Mouse (Mus musculus): ENCODE data around the gene Supt20.
"Not testable (repeated sequence)": the region's sequence is repeated elsewhere in the genome, so short reads cannot be mapped to it uniquely, and the experiment has no call there.

Supt20 gene

DNA sequence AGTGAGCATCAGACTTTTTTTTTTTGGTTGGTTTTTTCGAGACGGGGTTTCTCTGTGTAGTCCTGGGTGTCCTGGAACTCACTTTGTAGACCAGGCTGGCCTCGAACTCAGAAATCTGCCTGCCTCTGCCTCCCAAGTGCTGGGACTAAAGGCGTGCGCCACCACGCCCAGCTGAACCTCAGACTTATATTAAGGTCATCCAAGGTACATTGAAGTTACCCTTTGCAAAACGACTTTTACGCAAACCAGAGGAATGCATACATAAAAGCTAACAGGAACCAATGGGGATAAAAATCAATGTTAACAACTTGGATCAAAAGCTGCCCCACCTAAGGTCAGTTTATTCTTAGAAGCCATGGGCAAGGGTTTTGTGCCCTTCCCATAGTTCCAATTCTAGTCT lies 11.5 kb downstream of the Supt20 start:
- not testable (repeated sequence) for DNase-seq (ENCODE audit: low read depth)

DNA sequence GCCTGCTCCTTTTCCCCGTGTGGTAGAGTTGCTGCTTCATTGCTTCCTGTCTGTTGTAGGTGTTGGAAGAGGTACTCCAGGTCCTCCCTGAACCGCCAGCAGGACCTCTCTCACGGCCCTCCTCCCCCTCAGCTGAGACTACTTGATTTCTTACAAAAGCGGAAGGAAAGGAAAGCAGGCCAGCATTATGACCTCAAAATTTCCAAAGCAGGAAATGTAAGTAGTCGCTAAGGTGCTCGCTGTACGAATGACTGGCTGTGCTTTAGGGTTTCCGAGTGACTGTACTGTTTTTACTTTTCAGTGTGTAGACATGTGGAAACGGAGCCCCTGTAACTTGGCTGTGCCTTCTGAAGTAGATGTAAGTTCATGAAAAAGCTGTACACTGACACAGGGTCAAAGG lies 16.4 kb downstream of the Supt20 start:
- DNase-seq (ENCODE audit: low read depth), result peak; percentile 60

DNA sequence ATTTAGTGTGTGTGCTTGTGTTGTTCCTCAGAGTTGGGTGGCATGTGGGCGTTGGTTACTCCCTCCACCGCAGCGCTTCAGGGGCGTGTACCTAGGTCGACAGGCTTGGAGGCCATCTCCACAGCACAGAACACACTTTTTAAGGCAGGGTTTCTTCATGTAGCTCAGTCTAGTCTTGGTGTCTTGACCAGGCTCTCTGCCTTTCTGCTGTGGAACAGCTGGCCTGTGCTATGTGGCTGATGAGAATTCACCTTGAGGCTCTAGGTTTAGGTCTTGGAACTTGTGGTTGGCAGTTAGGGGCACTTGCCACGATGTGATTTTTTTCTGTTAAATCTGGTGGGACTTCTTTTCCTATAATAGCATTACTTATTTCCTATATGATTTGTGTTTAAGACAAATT lies 21.6 kb downstream of the Supt20 start, which contains the start of gene Gm21958:
Gene Gm21958, minus strand, starts transcription at position 101 of the 400 bp plus-strand sequence.
- DNase-seq (ENCODE audit: low read depth), result no peak

DNA sequence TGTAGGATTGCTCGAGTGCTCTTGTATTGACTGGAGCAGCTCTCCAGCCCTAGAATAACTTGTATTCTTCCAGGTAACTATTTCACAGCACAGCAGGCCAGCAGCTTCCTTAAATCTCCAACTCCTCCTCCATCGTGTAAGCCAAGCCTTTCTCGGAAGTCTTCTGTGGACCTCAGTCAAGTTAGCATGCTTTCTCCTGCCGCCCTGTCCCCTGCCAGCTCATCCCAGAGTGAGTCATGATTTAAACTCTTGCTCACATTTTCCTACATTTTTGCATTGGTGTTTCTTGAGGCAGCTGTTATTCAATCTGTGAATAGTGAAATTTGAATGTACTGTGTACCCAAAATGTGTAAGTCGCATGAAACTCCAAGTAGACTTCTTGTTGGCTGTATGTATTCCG lies 22.9 kb downstream of the Supt20 start:
- DNase-seq (ENCODE audit: low read depth), result peak; percentile 25

DNA sequence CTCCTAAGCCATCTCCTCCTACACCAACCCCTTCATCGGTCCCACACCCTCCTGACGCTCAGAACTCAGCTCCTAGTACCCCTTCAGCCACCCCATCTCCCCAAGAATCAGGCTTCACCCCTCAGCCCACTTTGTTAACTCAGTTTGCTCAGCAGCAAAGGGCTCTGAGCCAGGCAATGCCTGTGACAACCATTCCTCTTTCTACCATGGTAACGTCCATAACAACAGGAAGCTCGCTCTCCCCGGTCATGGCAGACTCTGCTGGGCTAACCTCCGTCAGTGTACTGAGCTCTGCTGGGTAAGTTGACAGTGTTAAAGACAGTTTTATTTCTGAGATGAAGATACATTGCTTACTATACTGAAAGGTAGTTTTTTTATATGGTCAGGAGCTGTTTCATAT lies 24.7 kb downstream of the Supt20 start:
- no peak for DNase-seq (ENCODE audit: low read depth)

GRCm38 (mm10) chr3:54718947-54719346 lies 26.3 kb downstream of the Supt20 start:
- DNase-seq (ENCODE audit: low read depth), result peak; percentile 65

GRCm38 (mm10) chr3:54723741-54724500 lies 31.3 kb downstream of the Supt20 start:
- DNase-seq (ENCODE audit: low read depth), result peak; percentile 49

DNA sequence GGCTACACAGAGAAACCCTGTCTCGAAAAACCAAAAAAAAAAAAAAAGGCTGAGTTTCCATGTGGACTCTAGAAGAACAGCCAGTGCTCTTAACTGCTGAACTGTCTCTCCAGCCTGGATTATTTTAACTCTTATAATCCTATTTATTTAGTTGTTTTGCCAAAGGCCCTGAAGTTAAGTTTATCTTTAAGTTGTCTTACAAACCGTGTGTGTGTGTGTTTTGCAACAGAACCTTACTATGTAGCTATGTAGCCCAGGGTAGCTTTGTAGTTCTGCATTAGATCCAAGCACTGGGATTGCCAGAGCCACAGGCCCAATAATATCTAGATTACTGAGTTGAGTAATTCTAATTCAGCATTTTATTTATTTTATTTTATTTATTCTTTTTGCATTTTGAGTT lies 32.7 kb downstream of the Supt20 start:
- DNase-seq (ENCODE audit: low read depth), result no peak

DNA sequence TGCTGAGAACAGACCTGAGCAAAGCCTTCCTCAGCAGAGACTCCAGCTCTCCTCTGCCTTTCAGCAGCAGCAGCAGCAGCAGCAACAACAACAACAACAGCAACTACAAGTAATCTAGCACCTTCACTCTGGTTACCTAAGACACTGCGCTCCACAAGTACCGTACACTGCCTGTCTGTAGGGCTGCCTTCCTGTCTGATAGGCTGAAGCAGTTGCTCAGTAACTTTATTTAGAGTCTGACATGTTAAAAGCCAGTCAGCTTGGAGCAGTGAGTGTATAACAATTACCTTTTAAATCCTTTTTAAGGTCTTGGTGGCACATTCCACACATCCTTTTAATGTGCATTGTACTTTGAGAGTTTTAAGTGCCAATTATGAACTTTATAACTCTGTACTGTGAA lies 35.0 kb downstream of the Supt20 start:
- DNase-seq (ENCODE audit: low read depth), result no peak

- DNase-seq (ENCODE audit: low read depth), result no peak
Measured at GRCm38 (mm10) chr3:54728100-54728499, 35.5 kb downstream of the Supt20 start.

DNA sequence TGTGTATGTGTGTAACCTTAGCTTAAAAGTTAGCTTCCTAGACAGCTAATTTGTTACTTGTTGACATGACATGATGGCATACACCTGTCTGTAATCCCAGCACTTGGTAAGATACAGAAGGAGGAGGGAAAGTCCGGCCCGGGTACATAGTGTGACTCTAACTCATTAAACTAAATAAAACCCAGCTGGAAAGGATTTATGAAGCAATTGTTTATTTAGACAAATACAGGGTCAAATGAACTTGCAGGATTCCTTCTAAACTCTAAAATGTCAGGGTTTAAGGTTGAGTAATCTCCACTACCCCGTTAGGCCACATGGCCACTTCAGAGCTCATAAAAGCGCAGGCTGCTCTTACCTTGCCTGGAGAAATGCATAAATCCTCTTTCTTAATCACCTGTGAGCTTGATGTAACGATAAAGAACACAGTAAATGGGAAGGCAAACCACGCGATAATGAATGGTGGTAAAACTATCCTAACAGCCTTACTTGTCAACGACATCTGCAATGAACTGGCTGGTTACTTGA lies 39.1 kb downstream of the Supt20 start:
- no peak for DNase-seq (ENCODE audit: low read depth)

- no peak for DNase-seq (ENCODE audit: low read depth)
Measured at GRCm38 (mm10) chr3:54732371-54732770, 39.8 kb downstream of the Supt20 start.

DNA sequence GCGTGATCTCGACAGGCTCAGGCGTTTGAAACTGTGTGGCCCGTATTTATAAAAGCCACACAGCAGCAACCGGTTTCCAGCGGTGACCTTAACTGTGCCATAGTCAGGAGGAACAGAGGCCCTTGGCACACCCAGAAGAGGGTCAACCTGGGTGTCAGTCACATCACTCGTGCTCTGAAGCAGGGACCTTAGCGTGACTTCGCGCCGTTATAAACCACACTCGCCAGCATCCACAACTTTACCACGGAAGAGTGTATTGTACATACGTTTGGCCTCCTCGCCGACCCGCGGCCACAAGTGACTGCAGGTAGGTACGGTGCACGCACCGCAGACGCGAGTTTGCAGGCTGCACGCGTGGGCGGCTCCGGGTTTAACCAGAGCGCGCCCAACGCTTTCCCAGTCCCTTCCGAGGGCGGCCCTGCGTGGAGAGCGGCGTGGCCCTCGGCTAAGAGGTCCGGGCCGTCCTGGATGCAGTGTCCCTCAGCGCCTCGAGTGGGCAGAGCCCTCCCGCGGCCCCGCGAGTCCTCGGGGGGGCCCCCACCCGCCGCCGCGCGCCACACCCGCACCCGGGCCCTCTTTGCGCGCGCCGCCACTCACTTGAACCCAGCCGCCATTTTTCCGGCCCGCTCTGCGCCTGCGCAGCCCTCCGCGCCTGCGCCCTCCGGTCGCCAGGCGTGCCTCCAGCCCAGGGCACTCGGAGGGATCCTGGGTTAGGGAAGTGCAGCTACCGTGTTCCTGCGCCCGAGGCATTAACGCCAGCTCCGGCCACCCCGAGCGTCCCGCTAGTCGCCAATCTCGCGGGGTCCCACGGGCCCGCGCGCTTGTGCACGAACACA lies 42.0 kb downstream of the Supt20 start:
- DNase-seq (ENCODE audit: low read depth), result peak; percentile 86

DNA sequence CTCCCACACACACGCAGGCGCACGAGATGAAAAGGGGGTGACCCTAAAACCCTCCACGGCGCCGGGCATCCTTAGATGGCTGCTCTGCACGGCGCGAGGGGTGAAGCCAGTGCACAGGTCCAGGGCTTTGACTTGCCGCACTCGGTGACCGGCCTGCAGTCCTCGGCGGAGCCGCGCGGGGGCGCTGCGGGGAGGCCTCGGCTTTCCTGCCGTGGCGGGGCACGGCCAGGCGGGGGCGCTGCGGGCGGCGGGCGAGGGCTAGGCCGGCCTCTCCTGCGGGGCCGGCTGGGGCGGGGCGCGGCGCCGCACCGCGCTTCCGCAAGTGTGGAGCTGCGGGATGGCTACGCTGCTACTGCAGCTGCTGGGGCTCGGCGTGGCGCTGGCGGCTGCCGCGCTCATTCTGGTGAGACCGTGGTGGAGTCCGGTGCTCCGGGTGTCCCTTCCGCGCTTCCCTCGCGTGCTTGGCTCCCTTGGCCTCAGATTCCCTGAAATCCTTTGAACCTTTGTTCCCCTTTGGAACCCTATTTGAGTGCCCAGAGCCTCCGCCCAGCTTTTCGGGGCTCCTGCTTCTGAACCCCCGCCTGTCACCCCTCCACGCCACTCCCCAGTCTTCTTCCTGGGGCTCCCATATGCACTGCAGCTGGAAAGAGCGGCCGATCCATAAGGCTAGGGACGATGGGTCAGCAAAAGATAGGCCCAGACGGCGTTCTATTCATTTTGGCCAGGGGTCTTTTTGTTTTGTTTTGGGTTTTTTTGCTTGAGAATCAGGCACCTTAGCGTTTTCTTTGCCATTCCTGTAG lies 42.8 kb downstream of the Supt20 start, which contains the start of the genes Exosc8 and Alg5:
Gene Exosc8, minus strand, starts transcription at position 147 of the 800 bp plus-strand sequence.
Gene Alg5, plus strand, starts transcription at position 293 of the 800 bp plus-strand sequence.
- no peak for DNase-seq (ENCODE audit: low read depth)

DNA sequence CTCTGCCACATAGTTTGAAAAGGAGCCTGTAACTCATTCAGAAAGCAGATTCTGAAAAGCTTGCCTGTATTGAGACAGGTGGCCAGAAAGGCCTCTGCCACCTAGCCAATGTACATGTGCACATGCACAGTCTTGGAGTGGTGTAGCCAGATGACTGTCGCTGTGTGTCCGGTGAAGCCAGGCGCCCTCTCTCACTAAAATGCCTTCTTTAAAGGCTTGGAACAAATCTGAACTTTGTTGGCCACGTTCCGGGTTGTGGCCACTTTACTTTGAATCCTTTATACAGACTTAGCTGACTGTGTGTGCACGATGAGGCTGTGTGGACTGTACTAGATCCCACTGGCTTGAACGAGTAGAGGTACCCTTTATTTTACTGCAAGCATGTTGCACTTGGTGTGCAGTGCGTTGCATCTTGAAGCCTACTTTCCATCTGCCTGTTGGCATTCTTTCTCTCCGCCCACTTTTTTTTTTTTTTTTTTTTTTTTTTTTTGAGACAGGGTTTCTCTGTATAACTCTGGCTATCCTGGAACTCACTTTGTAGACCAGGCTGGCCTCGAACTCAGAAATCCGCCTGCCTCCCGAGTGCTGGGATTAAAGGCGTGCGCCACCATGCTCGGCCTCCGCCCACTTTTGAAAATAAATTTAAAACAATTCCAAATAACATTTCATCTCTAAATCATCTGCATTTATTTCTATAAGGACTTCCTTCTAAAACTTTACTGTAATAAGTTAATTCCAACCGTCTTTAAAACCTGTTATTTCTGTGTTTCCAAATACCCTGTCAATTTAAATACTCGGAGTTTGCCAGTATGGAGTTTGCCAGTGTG lies 43.7 kb downstream of the Supt20 start:
- peak; percentile 64 for DNase-seq (ENCODE audit: low read depth)

DNA sequence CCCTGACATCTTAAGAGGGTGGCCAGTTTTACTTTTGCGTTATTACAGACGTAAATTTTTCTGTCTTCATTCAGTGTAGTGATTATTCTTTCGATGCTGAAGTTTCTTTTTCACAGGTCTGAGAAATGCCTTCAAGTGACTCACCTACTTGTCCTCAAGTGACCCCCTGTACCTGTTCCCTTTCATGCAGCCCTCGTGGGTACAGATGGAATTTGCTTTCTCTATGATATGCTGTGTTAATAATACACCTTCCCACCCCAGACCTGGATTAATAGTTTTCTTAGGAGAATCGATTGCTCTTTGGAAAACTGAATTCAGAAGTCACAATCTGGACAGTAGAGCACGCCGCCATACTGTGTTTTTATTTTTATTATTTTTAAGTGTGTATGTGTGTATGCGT lies 44.7 kb downstream of the Supt20 start:
- no peak for DNase-seq (ENCODE audit: low read depth)

DNA sequence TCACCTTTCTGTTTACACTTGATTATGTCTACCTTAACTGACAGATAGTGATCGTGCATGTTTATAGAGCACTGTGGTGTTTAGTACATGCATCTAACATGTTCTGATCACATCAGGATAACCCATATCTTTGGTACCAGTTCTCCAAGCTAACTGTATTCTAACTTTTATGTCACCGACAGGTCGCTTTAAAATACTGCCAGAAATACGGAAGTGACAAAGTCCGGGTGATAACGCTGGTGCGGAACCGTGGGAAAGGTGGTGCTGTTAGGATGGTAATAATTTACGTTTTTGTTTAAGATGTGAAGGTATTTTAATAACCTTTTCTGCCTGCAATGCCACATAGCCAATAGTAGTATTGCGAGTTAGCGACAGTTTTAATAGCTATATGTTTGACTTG lies 49.4 kb downstream of the Supt20 start:
- no peak for DNase-seq (ENCODE audit: low read depth)

GRCm38 (mm10) chr3:54745799-54746198 lies 53.2 kb downstream of the Supt20 start:
- DNase-seq (ENCODE audit: low read depth), result no peak

DNA sequence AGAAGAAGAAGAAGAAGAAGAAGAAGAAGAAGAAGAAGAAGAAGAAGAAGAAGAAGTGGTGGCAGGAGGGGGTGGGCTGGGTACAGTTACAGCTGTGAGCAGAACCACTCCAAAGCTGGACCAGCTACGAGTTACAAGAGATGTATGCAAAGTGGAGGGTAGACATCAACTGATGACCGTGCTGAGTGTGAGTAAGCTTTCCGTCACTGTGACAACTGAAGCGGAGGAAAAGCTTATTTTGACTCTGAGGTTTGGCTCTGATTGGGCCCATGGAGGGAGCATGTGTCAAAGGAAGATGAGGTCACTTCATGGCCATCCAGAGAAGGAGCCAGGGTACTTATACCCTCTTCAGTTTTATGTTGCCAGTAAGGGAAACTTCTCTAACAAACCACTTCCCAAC lies 60.8 kb downstream of the Supt20 start:
- no peak for DNase-seq (ENCODE audit: low read depth)

GRCm38 (mm10) chr3:54755145-54756041 lies 62.8 kb downstream of the Supt20 start, which contains the start of gene Smad9:
Gene Smad9 (plus strand): TSS chr3:54755582.
- no peak for DNase-seq (ENCODE audit: low read depth)
